Comparison of ENCODE assay signal across 15 mouse cellular contexts in genomic region chr12:110990500-110990899, GRCm38 (mm10).
"Had no signal": no experiment of that assay in that cellular context is flagged by ENCODE, and none has a peak within 500 bp of the region (broad histone marks: within the 10 kb centered on the region; RNA-seq: fewer than 3 reads in every experiment).

No protein-coding gene starts in this region.

- DNase-seq: liver, postnatal 0 days; lung, adult 2 months; lung, postnatal 14 days; lung, postnatal 36 days; midbrain, embryonic 14.5 days; right cerebral cortex, postnatal 14 days; spleen, adult 18-20 months; thymus, adult 18-20 months; thymus, postnatal 14 days; thymus, postnatal 36 days had no signal

- H3K36me3 ChIP-seq: lung, embryonic 15.5 days; midbrain, embryonic 12.5 days; neural tube, embryonic 12.5 days had no signal

- ATAC-seq: liver, postnatal 0 days had no signal

- H3K4me3 ChIP-seq: lung, embryonic 15.5 days; midbrain, embryonic 12.5 days; neural tube, embryonic 12.5 days had no signal

- H3K9ac ChIP-seq: liver, postnatal 0 days; lung, embryonic 15.5 days; midbrain, embryonic 12.5 days; neural tube, embryonic 12.5 days had no signal

- H3K9me3 ChIP-seq: lung, embryonic 15.5 days; megakaryocyte, embryonic 14.5 days; midbrain, embryonic 12.5 days; neural tube, embryonic 12.5 days had no signal

- H3K27me3 ChIP-seq: lung, embryonic 15.5 days; midbrain, embryonic 12.5 days; neural tube, embryonic 12.5 days had no signal

- H3K27ac ChIP-seq: lung, embryonic 15.5 days; macrophage; midbrain, embryonic 12.5 days; neural tube, embryonic 12.5 days had no signal
